Mouse (Mus musculus) lung, postnatal 0 days (tissue): ENCODE data around the gene Tm7sf3. TPM values are rescaled to one million over a fixed set of nuclear protein-coding genes. Genes with fewer than 3 reads are reported as not detected.
"Not testable (repeated sequence)": the region's sequence is repeated elsewhere in the genome, so short reads cannot be mapped to it uniquely, and the experiment has no call there.

Source experiments
- ATAC-seq: fragments of 200-750 bp; cut with Nextera tagmentation; 2 replicates; pipeline ENCODE4 v1.8.0; 2017; ENCODE audit warnings: moderate library complexity
- DNase-seq: peaks from one replicate; pipeline ENCODE4 v3.0.0-alpha.2; 2016; ENCODE audit warnings: low spot score
- H3K27ac ChIP-seq: fragments of 300-500 bp; sonication (generic); 2 replicates; pipeline ENCODE4 v1.5.1; 2014; ENCODE audit warnings: antibody characterized with exemption, mild to moderate bottlenecking, low read length, mixed read lengths
- H3K27me3 ChIP-seq: fragments of 300-500 bp; sonication (generic); replicated peaks from 2 replicates; pipeline ENCODE4 v1.6.1; 2014; ENCODE audit warnings: low read length, mixed read lengths; ENCODE audit not compliant: insufficient read depth
- H3K36me3 ChIP-seq: fragments of 300-500 bp; sonication (generic); 2 replicates; pipeline ENCODE4 v1.6.1; 2014; ENCODE audit warnings: low read length, mixed read lengths; ENCODE audit not compliant: insufficient read depth
- H3K4me1 ChIP-seq: fragments of 300-500 bp; sonication (generic); 2 replicates; pipeline ENCODE4 v1.6.1; 2014; ENCODE audit warnings: antibody characterized with exemption, low read depth, low read length, mixed read lengths; ENCODE audit not compliant: insufficient read depth
- H3K4me2 ChIP-seq: fragments of 300-500 bp; sonication (generic); replicated peaks from 2 replicates; pipeline ENCODE4 v1.6.1; 2014; ENCODE audit warnings: low read depth, mild to moderate bottlenecking, low read length, moderate library complexity, mixed read lengths
- H3K4me3 ChIP-seq: fragments of 300-500 bp; sonication (generic); 2 replicates; pipeline ENCODE4 v1.5.1; 2014; ENCODE audit warnings: low read depth, low read length
- H3K9ac ChIP-seq: fragments of 300-500 bp; sonication (generic); replicated peaks from 2 replicates; pipeline ENCODE4 v1.6.1; 2014; ENCODE audit warnings: low read depth, mild to moderate bottlenecking
- H3K9me3 ChIP-seq: fragments of 300-500 bp; sonication (generic); 2 replicates; pipeline ENCODE4 v1.6.1; 2016; ENCODE audit warnings: low read length, mixed read lengths
- CTCF ChIP-seq: IDR thresholded peaks from 2 replicates; pipeline ENCODE4 v1.5.1; 2016; ENCODE audit warnings: antibody characterized with exemption, mild to moderate bottlenecking
- EP300 ChIP-seq: IDR thresholded peaks from 2 replicates; pipeline ENCODE4 v1.6.1; 2016; ENCODE audit warnings: antibody characterized with exemption, mild to moderate bottlenecking, control low read depth
- WGBS: fragments of 180-500 bp; shearing (Covaris S2); extraction: QIAGEN DNeasy Blood & Tissue Kit; methylation state at CpG from one replicate; pipeline ENCODE4 v1.1.7; 2014; 5-methylcytosine and 5-hydroxymethylcytosine counted together
- polyA plus RNA-seq: library from polyadenylated mRNA; unstranded; fragments of >200 nt; fragmentation: Nextera tagmentation; extraction: Ambion mirVana; gene quantifications from 2 replicates; pipeline ENCODE4 v1.2.1, GENCODE M21; 2015

The Tm7sf3 gene
- polyA plus RNA-seq, 1 experiment from 2014 or later: 21.7 TPM

DNA sequence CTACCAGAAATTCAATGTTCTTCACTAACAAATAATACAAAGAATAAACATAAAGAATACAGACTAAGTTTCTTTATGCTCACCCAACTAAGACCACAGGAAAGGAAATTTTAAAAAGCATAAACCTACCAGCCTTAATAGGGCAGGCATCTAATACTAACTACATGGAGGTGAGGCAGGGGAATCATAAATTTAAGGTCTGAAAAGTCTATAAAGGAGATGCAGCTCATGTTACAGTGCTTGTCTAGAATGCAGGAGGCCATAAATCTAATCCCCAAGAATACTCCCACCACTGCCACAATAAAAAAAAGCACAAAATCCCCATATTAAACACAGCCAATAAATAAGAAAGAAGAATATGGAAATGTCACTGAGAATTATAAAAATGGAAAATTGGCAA lies 70.6 kb downstream of the Tm7sf3 start:
- Histone ChIP-seq H3K4me3 (no peak overlapping the region), H3K4me1 (no peaks in the 10 kb centered on the region; the same call in 1 of the 2 replicates), H3K9ac (no peak overlapping the region), H3K27me3 (no peaks in the 10 kb centered on the region), H3K27ac (no peak overlapping the region), H3K9me3 (no peaks in the 10 kb centered on the region), H3K36me3 (no peaks in the 10 kb centered on the region), H3K4me2 (no peak overlapping the region)
- DNase-seq (no peak), ATAC-seq (no peak)
- TF ChIP-seq CTCF (no peak), EP300 (no peak)

DNA sequence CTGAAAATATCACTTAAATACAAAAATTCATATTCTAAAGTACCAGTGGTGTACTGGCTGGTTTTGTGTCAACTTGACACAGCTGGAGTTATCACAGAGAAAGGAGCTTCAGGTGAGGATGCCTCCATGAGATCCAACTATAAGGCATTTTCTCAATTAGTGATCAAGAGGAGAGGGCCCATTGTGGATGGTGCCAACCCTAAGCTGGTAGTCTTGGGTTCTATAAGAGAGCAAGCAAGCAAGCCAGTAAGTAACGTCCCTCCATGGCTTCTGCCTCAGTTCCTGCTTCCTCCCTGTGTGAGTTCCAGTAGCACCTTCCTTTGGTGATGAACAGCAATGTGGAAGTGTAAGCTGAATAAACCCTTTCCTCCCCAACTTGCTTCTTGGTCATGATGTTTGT lies 80.2 kb downstream of the Tm7sf3 start:
- H3K4me2 ChIP-seq, H3K4me3 ChIP-seq, H3K27ac ChIP-seq, ATAC-seq, H3K4me1 ChIP-seq, H3K9me3 ChIP-seq, DNase-seq, H3K9ac ChIP-seq, H3K27me3 ChIP-seq: not testable (repeated sequence)
- WGBS: 80% methylated on average over 1 of the region's 1 CpGs
- H3K36me3 ChIP-seq: peaks cover 38% of the 10 kb centered on the region

Other genes with a start within 250 kb of the Tm7sf3 start
- 15.7 and 23.2 TPM in 2 replicates for gene Itpr2, start 140.6 kb downstream of the Tm7sf3 start, polyA plus RNA-seq
- gene Fgfr1op2, start 65.6 kb downstream of the Tm7sf3 start, polyA plus RNA-seq: 99.2 and 109 TPM in 2 replicates
- 27.0 and 27.4 TPM in 2 replicates for gene Ints13, start 65.0 kb downstream of the Tm7sf3 start, polyA plus RNA-seq
- gene Med21, start 277 bp downstream of the Tm7sf3 start, polyA plus RNA-seq: 112 and 117 TPM in 2 replicates
- gene Stk38l, start 82.2 kb upstream of the Tm7sf3 start, polyA plus RNA-seq: 13.2 and 14.2 TPM in 2 replicates
- gene Arntl2, start 153.2 kb upstream of the Tm7sf3 start, polyA plus RNA-seq: 0.81 and 0.85 TPM in 2 replicates
- not detected in 2 replicates for gene Smco2, start 207.3 kb upstream of the Tm7sf3 start, polyA plus RNA-seq
- gene Ppfibp1, start 245.7 kb upstream of the Tm7sf3 start, polyA plus RNA-seq: 50.5 and 53.5 TPM in 2 replicates